Mouse (Mus musculus) cerebellum, adult 2 months (tissue): Measurements from ENCODE around the gene Apex2.

Source experiments
- CTCF ChIP-seq: fragments of 200-500 bp; IDR thresholded peaks from 2 replicates; pipeline ENCODE4 v1.5.1; 2011; ENCODE audit warnings: low read depth, mild to moderate bottlenecking, control low read depth, low read length, moderate library complexity, borderline replicate concordance; ENCODE audit not compliant: insufficient read depth
- POLR2A ChIP-seq: fragments of 200-500 bp; IDR thresholded peaks from 2 replicates; pipeline ENCODE4 v1.6.1; 2011; ENCODE audit warnings: low read length, control low read depth, borderline replicate concordance; ENCODE audit not compliant: insufficient read depth

DNA sequence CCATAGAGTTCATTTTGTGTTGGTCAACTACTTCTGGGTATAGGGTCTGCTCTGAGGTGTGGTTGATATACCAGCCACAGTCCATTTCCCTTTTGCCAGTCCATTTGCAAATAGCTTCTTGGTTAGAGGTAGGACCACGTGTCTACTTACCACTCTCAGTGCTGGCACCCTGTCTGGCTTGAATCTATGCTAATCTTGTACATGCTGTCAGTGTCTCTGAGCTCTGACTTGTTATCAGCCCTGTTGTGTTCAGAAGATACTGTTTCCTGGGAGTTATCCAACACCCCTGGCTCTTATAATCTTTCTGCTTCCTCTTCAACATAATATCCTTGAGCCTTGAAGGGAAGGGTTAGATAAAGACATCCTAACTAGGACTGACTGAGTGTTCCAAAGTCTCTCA lies 46.8 kb upstream of the Apex2 start:
- no peak for TF ChIP-seq CTCF
- no peak for TF ChIP-seq POLR2A
